Mouse (Mus musculus) embryonic fibroblast, embryonic 13.5 days (primary cell): ENCODE measurements around the gene Stum. TPM values are rescaled to one million over a fixed set of nuclear protein-coding genes. Genes with fewer than 3 reads are reported as not detected.

Experiments used
- H3K27ac ChIP-seq: 2 replicates; pipeline ENCODE4 v1.5.1; 2012; ENCODE audit warnings: low read length, control low read depth, inconsistent platforms; ENCODE audit not compliant: insufficient read depth
- H3K4me1 ChIP-seq: 2 replicates; pipeline ENCODE4 v1.6.1; 2011; ENCODE audit warnings: low read length; ENCODE audit not compliant: control insufficient read depth, insufficient read depth
- H3K4me3 ChIP-seq: 2 replicates; pipeline ENCODE4 v1.5.1; 2011; ENCODE audit warnings: mild to moderate bottlenecking, control low read depth, low read length; ENCODE audit not compliant: insufficient read depth
- CTCF ChIP-seq: IDR thresholded peaks from 2 replicates; pipeline ENCODE4 v1.5.1; 2011; ENCODE audit warnings: mild to moderate bottlenecking, control low read depth, low read length, moderate library complexity, borderline replicate concordance; ENCODE audit not compliant: insufficient read depth
- POLR2A ChIP-seq: IDR thresholded peaks from 2 replicates; pipeline ENCODE4 v1.6.1; 2011; ENCODE audit warnings: low read depth, mild to moderate bottlenecking, control low read depth, low read length, moderate library complexity
- polyA plus RNA-seq: library from polyadenylated mRNA; stranded (reverse); fragments of >200 nt; gene quantifications from 2 replicates; pipeline ENCODE4 v1.2.4, GENCODE M21; 2011; ENCODE audit warnings: low read depth; ENCODE audit not compliant: missing spikeins, insufficient read length

The Stum gene
- polyA plus RNA-seq, 1 experiment = not detected

DNA sequence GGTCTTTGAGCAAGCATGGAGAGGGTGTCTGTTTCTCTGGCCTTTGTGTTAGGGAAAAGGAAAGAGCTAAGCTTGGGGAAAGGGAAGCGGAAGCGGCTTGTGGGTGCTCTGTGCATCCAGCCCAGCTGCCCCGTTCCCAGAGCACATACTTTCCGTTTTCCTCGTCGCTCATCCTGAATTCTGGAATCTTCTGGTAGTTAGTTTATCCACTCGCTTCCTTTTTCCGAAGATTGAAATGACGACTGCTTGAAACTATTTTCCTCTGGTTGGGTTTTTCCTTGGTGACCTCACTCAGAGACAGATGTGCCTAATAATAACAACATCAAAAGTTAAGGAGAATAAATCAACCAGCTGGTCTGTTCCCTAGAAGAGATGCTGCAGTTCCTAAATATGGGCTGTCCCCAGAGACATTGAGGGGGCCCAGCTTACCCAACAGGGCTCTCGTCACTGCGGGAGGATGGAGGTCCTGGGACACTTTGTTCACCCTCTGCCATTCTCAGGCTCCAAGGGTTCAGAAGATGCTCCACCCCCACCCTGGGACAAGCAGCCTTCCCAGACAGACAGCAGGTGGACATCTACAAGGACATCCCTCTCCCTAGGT is 80.7 kb downstream of the Stum start:
- H3K4me1 ChIP-seq = peaks cover 16% of the 10 kb centered on the region
- TF ChIP-seq CTCF (no peak), POLR2A (no peak)
- H3K27ac ChIP-seq = no peak overlapping the region
- H3K4me3 ChIP-seq = no peak overlapping the region

DNA sequence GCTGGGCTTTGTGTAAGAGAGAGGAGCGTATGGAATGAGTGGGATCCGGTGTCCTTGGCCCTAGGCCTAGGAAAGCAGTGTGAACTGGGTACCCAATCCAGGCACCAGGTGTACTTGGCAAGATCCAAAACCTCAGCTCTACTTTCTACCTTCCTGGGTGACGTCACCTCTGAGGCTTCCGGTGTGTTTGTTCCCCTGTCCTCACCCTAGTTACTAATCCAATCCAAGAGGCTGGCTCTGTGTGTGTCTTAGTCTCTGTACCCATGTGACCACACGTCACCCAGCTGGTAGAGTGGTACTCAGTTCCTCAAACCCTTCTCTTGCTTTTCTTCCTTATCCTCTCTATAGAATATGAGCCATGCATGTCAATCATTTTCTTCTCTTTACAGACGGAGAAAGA is 81.6 kb downstream of the Stum start:
- no peak overlapping the region for H3K4me3 ChIP-seq
- no peak for TF ChIP-seq POLR2A
- no peak for TF ChIP-seq CTCF
- peaks cover 16% of the 10 kb centered on the region for H3K4me1 ChIP-seq
- H3K27ac ChIP-seq = no peak overlapping the region

DNA sequence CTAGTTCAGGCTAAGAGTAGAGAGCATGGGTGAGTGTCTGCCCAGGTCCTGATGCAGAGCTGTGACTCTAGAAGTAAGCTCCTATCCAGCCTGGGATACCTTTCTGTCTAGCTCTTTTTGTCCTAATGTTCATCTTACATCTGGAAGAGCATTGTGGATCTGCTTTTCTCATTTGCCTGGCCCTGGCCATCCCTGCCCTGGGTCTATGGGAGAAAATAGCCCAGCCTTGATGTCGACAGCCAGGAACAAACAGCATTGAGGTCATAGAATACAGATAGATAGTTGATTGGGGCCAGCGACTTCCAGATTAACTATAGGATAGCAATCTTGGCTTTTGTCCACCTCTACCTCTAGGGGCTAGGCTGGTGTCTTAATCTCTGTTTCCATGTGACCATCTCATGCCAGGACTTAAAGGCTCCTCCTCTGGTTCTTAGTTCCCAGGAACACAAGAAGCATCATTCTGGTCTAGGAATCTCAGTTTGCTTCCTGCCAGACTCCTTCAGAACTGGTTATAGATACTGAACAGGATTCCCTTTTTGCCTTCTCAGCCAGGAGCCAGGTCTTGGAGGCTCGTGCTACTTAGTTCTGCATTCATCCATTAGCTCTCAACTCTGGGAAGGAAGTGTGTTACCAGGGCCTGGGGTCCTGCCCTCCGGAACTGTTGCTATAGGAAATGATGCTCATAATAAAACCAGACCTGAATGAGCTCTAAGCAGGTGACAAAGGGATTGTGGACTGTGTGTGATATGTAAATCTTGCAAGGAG is 82.4 kb downstream of the Stum start:
- no peak overlapping the region for H3K27ac ChIP-seq
- peaks cover 16% of the 10 kb centered on the region for H3K4me1 ChIP-seq
- no peak overlapping the region for H3K4me3 ChIP-seq
- TF ChIP-seq CTCF = no peak
- TF ChIP-seq POLR2A = no peak

DNA sequence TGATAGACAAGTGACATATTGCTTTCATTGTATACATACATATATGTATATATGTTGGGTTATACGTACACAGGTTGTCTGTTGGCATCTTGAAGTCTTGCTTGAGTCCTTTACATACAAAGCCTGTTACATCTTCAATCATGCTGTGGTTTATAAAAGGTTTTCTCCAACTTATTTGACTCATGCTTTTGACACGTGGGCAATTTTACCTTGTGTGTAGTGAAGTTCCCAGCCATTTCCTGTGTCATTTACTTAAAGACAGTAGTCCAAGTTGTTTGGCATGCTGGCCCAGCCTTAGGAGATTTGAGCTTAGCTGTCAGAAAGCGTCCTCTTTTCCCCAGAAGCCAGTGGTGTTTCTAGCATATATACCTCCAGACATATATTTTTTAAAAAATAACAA is 84.9 kb downstream of the Stum start:
- no peak overlapping the region for H3K27ac ChIP-seq
- no peak for TF ChIP-seq CTCF
- no peak for TF ChIP-seq POLR2A
- H3K4me3 ChIP-seq = no peak overlapping the region

DNA sequence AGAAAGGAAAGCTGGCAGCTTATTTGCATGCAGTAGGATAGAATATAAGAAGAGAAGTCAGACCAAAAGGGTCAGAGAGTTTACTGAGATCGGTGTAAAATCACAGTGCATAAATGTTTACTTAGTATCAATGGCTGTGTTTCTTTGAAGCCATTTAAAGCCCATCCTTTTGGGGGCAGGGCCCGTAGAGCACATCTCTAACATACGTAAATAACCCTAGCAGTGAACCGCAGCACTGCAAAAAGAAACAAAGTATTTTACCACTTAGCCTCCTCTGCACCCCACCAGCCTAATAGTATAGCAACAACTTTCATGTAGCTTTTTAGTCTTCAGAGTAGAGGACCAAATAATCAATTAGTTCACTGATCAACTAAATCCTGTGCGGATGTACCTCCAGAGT is 85.6 kb downstream of the Stum start:
- no peak for TF ChIP-seq CTCF
- no peak for TF ChIP-seq POLR2A
- no peak overlapping the region for H3K27ac ChIP-seq
- no peak overlapping the region for H3K4me3 ChIP-seq
- peaks cover 4% of the 10 kb centered on the region for H3K4me1 ChIP-seq

More for the DNA sequence above, 84.9 kb downstream of the Stum start:
- peaks cover 11% of the 10 kb centered on the region for H3K4me1 ChIP-seq

DNA sequence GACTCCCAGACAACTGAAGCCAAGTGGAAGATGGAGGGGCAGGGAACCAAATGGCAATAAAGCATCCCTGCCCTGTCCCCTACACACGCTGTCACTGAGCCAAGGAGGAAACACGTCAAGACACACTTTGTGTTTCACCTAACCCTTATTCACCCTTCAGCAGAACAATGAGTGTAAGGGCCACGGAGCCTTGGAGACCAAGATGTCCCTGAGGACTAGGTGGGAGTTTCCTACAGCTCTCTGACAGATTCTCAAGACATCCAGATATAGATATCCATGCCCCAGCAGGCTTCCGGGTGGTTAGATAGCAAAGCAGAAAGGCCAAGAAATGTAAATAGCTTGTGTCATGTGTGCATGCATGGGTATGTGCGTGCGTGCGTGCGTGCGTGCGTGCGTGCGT is 89.4 kb downstream of the Stum start:
- no peak overlapping the region for H3K27ac ChIP-seq
- H3K4me3 ChIP-seq = no peak overlapping the region
- no peaks in the 10 kb centered on the region for H3K4me1 ChIP-seq
- TF ChIP-seq CTCF = no peak
- no peak for TF ChIP-seq POLR2A

DNA sequence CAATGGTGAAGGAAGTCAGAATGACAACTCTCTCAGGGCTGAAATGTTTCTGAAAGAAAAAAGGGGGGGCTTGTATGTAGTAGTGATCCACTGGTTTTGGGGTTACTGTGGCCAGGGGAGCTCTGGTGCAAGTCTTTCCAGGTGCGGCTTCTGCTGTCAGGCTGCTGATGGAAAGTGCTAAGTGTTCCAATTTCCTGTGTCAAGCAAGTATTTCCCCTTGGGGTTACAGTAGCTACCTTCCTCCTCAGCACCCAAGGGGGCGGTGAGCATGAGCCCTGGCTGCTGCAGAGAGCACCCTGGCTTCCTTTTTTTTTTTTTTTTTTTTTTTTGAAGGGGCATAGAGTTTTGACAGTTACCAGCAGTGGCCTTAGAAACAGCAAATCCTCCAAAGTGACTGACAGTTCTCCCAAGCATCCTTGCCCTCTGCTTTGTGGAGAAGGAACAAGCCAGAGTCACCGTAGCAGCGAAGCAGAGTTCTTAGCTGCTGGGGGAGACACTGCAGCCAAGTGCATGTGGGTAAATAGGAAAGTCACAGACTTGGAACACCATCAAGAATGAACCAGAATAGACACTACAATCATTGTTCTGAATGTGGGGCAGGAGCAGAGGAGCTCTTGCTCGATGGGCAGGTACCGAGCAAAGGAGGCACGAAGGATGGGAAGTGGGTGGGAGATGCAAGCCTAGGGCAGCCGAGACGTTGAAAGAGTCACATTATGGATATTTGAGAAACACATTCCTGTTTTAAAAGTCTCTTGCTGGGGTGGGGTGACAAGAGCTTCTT is 90.1 kb downstream of the Stum start:
- TF ChIP-seq POLR2A = no peak
- TF ChIP-seq CTCF = no peak
- Histone ChIP-seq H3K27ac (no peak overlapping the region), H3K4me3 (no peak overlapping the region), H3K4me1 (peaks cover 3% of the 10 kb centered on the region; the same call in 1 of the 2 replicates)

DNA sequence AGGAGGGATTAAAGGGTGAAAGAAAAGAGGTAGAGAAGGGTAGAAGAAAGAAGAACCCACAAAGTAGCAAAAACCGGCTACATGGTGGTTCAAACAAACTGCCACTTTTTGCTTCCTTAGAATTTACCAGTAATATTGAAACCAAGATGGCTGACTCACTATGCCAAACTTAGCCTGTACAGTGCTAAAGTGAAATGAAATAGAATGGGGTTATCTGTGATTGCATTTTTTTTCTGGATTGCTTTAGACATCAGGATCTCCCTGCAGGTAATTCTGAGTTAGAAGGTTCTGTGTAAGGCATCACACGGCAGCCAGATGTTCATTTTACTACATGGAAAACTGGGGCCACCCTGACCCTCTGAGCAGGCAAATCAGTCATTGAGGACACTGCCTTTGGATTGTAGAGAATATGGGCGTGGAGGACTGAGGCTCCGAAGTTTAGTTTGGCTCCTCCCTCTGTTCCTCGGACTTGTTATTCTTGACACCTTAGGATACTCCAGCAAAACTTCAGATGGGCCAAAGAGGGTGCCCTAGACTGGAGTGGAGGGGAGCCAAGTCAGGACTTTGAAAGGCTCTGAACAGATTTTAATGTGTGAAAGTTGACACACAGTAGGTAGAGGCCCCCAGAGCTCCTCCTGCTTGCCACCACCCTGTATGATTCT is 91.0 kb downstream of the Stum start:
- Histone ChIP-seq H3K4me1 (peaks cover 5% of the 10 kb centered on the region; the same call in 1 of the 2 replicates), H3K27ac (no peak overlapping the region), H3K4me3 (no peak overlapping the region)
- TF ChIP-seq CTCF (no peak), POLR2A (no peak)

DNA sequence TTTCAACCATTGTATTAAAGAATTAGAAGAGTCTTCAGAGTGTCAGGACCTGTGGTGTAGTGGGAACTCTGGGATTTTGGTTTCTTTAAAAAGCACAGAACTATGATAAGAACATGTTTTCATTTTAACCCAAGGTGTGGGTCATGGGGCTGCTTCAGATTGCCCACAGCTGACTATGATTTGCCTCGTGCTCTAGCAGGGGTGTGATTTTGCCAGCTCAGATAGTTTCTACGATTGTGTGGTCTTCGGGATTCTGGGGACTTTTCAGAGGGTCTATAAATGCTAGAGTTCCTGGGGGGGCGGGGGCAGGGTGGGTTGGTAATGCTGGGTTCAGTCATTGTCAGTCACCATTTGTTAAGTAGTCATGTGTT is 91.7 kb downstream of the Stum start:
- H3K4me3 ChIP-seq = no peak overlapping the region

More for the DNA sequence above, 91.7 kb downstream of the Stum start:
- Histone ChIP-seq H3K4me1 (peaks cover 5% of the 10 kb centered on the region; the same call in 1 of the 2 replicates), H3K27ac (no peak overlapping the region)
- TF ChIP-seq POLR2A (no peak), CTCF (no peak)
